Mouse (Mus musculus) megakaryocyte progenitor cell, adult 5-6 weeks (primary cell): ENCODE results near the gene Polr2h. TPM values are rescaled to one million over a fixed set of nuclear protein-coding genes. Genes with fewer than 3 reads are reported as not detected.
"Not testable (repeated sequence)": the region's sequence is repeated elsewhere in the genome, so short reads cannot be mapped to it uniquely, and the experiment has no call there.

Experiments
- ATAC-seq: replicated peaks from 2 replicates; pipeline ENCODE4 v1.8.0; 2016; ENCODE audit warnings: mild to moderate bottlenecking, moderate TSS enrichment, inconsistent platforms; ENCODE audit not compliant: poor library complexity
- total RNA-seq, 2 experiments: library from RNA; stranded (forward) in 1 of 2; stranded (reverse) in 1 of 2; fragments of 157-497, 149-512 nt in 1 of 2; fragments of 200-1000 nt in 1 of 2; gene quantifications; 2 replicates each; pipeline versions ENCODE4 v1.2.3 to v1.2.4; 2015 to 2017

Polr2h gene
- 75.3 and 99.4 TPM in 2 replicates for total RNA-seq (2015)
- total RNA-seq (2017): 75.1 and 78.2 TPM in 2 replicates

DNA sequence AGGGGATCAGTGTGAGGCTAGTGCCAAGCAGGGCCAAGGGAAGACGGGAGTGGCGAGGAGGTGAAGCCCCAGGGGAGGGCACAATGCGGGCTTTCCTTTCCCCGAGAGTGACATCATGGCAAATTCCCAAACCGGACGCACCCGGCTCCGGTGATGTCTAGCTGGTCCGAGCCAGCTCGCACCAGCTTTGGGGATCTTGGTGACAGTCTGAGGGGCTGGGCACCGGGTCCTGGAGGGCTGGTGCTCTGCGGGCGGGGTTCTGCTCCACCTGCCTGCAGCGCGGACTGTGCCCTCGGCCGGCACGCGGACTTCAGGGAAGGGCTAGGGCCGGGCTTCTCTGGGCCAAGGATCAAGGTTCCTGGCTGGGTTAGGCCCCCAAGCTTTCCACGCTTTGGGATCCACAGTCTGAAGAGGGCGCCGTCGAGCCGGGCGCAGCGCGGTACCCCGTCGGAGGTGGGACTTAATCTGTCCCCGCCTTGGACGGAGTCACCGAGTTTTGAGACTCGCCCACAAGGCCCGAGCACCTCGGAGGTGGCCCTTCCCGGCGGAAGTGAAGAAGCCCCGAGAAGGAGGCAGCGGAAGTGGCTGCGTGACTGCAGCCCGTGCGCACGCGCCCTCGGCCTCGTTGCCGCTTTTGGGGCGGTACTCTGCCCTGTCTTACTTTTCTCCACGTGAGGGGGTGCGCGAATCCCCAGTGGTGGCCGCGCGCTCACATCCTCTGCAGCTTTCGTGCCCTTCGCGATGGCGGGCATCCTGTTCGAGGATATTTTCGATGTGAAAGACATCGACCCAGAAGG, at the start of gene Polr2h, which contains the start of gene Clcn2:
Gene Polr2h (plus strand): TSS at position 485 of the 797 bp plus-strand sequence.
Gene Clcn2 (minus strand): TSS at position 566 of the 797 bp plus-strand sequence.
- ATAC-seq: peak; percentile 84

DNA sequence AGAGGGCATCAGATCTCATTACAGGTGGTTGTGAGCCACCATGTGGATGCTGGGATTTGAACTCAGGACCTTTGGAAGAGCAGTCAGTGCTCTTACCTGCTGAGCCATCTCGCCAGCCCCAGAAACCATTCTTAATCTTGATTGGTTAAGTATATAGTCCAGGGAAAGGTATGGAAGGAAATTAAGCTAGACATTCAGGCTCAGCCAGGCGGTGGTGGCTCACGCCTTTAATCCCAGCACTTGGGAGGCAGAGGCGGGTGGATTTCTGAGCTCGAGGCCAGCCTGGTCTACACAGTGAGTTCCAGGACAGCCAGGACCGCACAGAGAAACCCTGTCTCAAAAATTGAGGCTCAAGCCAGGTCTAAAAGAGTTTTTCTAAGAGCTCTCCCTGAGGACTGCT, 49.5 kb upstream of the Polr2h start, which contains the start of gene Eif4g1:
Gene Eif4g1 (plus strand): TSS at position 301 of the 400 bp plus-strand sequence.
- ATAC-seq: not testable (repeated sequence)

DNA sequence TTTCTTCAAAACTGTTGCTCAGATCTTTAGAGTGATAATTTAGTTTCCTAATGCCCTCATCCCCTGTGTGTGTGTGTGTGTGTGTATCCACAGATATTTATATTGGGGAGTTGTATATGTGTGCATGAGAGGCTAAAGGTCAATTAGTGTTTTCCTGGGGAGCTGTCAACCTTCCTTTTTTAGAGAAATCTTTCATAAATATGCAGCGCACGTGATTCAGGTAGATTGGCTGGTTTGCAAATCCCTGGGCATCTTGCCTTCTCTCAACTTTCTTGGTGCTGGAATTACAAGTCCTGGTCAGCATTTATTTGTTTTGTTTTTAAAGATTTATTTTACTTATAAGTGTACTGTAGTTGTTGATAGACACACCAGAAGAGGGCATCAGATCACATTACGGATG, 47.2 kb upstream of the Polr2h start:
- no peak for ATAC-seq

DNA sequence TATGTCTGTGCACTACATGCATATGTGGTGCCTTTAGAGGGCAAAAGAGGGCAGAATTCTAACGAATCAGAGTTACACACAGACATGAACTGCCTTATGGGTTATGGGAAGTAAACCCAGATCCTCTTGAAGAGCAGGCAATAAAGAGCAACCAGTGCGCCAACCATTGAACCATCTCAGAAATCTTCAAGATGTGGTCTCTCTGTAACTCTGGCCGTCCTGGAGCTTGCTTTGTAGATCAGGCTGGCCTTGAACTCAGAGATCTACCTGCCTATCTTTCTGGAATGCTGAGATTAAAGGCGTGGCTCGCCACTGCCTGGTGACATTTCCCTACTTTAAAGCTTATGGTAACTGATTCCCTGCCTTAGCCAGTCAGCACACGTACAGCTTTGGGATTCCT, 45.6 kb upstream of the Polr2h start:
- no peak for ATAC-seq

DNA sequence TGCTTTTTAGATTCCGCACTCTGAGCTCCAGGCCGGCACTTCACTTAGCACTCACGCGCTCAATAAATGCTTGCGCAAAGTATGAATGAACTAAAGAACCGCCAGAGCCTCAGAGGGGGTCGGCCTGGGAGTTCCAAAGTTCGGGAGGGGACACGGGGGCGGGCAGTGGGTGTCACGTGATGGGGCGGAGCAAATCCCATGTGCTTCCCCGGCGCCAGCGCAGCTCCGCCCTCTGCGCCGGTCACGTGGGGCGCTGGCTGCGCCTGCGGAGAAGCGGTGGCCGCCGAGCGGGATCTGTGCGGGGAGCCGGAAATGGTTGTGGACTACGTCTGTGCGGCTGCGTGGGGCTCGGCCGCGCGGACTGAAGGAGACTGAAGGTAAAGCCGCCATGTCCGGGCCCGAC, 45.0 kb upstream of the Polr2h start:
- peak; percentile 72 for ATAC-seq

DNA sequence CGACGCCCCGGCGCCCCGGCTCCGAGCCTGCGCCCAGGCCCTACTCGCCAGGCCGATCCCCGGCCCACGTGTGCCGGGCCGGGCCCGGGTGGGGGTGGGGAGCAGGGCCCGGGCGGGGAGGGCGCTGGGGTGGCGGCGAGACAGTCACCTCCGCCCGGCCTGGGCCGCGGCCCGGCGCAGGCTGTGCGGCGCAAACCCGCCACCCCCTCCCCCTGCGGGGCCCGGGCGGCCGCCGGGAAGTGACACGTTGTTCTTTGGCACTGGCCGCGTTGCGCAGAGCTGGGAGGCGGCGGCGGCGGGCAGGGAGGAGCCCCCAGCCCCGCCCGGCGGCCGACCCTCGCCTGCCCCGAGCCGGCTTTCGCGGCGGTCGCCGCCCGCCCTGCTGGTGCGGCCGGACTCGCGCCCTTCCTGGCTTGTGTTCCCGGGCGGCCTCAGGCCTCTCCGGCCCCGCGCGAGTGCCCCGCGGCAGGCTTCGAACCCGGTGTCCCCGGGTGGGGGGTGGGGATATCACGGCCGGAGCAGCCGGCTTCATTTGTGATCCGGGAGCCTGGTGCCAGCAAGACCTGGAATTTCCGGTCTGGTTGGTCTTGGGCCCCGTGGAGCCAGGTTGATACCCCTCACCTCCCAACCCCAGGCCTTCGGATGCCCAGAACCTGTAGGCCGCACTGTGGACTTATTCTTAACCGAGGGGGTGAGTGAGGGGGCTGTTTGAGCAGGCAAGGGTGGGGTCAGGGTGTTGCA, 44.3 kb upstream of the Polr2h start:
- ATAC-seq: peak; percentile 12

DNA sequence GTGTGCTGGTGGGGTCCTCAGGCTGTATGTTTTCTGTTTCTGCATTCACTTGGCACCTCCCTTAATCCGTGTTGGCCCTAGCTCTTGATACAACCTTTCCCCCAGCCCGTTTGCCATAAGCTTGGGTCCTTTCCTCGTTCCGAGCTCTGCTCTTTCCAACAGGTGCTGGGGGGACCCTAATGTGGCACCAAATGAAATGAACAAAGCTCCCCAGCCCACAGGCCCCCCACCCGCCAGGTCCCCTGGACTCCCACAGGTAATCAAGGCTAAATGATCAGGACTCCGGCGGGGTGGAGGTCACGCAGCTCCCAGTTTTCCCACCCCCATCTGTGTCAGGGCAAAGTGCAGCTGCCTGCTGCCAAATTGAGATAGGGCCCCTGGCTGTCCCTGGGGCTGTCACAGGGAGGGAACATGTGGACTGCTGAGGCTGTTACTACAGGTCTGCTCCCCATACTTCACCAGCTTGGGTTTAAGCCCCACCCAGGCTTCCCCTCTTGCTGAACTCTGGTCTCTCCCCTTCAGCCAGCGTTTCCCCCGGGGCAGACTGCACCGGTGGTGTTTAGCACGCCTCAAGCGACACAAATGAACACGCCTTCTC, 43.7 kb upstream of the Polr2h start:
- ATAC-seq: peak; percentile 49

DNA sequence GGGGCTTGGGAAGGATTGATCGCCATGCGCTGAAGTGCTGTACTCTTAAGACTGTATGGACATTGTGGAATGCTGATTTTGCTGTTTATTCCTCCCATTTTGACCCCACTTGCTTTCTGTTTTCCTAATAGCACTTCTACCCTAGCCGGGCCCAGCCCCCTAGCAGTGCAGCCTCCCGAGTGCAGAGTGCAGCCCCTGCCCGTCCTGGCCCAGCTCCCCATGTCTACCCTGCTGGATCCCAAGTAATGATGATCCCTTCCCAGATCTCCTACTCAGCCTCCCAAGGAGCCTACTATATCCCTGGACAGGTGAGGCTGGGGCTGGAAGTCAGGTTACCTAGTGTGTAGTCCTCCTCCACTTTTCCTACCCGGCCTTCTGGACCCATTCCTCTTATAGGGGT, 42.3 kb upstream of the Polr2h start:
- no peak for ATAC-seq

DNA sequence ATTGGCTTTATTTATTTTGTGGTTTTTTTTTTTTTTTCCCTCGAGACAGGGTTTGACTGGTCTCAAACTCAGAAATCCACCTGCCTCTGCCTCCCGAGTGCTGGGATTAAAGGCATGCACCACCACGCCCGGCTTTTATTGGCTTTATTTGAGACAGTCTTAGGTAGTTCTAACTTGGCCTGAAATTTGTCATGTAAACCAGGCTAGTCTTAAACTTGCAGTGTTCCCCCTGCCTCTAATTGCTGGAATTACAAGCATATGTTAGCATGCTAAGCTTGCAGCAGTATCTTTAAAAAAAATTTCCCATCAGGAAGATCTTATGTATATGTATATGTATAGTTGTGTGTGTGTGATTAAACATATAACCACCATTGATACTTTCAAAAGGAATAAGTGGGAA, 40.8 kb upstream of the Polr2h start:
- no peak for ATAC-seq

DNA sequence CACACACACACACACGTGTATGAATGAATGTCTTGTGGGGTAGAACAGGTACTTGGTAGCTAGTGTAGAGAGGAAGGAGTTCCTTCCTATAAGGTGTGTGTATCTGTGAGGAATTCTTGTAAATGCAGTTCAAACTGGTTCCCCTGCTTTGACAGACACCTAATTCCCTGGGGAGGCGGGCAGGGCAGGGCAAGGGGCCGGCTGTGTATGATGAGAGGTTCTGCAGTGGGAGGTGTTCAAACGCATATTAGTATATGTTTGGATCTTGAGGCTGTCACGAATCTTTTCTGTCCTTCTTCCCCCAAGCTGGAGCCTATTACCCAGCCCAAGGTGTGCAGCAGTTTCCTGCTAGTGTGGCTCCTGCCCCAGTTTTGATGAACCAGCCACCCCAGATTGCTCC, 40.1 kb upstream of the Polr2h start:
- ATAC-seq: no peak

DNA sequence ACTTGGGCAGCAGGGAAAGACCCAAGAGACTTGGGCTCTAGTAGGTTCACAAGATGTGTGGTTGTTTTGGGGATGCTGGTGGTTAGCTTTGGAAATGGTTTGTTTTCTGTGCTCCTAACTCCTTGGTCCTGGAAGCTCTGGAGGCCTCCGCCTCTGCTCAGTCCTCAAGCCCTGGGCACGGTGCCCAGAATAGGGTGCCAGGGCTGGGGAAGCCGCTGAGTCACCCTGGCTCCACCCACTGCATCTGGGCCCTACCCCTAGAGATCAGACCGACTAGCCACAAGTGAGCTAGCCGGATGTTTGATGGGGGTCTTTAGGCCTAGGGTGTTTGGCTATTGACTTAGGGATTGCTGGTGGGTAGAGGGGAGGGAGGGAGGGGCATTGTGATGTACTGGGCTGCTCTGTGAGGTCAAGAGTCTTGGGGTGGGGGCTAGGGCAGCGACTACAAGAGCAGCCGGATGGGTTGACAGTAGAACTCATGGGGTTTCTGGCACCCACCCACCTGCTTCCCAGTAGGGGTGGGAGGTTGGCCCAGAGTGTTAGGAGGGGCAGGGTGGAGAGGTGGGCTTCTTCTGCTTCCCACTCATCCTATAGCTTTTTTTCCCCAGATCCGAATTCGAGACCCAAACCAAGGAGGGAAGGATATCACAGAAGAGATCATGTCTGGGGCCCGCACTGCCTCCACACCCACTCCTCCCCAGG, 39.3 kb upstream of the Polr2h start:
- ATAC-seq: peak; percentile 90

DNA sequence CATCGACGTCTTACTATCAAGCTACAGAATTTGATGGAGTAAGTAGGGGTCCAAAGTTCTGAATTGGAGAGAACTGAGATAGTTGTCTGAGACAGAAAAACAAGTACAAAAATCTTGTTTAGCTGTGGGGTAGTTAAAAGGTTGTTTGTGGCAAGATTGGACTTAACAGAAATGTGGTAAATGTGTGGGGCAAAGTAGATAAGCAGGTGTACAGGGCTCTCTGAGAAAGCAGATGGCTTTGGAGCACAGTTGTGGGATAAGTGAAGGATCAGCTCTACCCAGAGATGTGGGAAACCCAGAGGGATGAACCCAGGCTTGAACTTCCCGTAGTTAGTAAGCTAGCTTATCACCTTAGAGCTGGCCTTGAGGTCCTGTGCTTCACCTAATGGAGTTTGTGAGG, 26.7 kb upstream of the Polr2h start:
- peak; percentile 32 for ATAC-seq

DNA sequence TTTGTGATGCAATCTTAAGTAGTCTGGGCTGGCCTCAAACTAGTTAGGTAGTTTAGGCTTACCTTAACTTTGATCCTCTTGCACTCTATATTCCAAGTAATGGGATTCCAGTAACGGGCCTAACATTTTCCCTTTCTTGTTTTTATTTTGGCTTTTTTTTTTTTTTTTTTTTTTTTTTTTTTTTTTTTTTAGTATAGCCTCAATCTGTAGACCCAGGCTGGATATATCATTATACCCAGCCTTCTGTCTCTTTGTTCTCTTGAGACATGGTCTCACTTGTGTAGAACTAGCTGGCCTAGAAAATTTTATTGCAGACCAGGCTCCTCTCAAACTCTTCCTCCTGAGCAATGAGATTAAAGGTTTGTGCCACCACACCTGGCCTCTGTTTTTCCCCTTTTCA, 25.8 kb upstream of the Polr2h start:
- no peak for ATAC-seq

DNA sequence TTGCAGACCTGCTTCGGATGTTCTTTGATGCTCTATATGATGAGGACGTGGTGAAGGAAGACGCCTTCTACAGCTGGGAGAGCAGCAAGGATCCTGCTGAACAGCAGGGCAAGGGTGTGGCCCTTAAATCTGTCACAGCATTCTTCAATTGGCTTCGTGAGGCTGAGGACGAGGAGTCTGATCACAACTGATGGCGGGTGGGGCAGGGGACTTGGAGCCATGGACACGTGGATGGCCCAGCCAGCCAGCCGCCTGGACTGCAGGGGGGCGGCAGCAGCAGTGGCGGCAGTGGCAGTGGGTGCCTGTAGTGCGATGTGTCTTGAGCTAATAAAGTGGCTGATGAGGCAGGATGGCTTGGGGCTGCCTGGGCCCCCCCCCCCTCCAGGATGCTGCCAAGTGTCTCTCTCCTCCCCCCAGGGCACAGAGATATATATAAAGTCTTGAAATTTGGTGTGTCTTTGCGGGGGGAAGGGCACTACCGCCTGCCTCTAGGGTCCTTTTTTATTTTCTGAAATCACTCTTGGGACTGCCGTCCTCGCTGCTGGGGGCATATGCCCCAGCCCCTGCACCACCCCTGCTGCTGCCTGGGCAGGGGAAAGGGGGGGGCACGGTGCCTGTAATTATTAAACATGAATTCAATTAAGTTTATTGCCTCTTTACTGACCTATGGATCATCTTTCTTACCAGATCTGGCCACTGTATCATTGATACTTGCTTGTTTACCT, 25.1 kb upstream of the Polr2h start:
- no peak for ATAC-seq

DNA sequence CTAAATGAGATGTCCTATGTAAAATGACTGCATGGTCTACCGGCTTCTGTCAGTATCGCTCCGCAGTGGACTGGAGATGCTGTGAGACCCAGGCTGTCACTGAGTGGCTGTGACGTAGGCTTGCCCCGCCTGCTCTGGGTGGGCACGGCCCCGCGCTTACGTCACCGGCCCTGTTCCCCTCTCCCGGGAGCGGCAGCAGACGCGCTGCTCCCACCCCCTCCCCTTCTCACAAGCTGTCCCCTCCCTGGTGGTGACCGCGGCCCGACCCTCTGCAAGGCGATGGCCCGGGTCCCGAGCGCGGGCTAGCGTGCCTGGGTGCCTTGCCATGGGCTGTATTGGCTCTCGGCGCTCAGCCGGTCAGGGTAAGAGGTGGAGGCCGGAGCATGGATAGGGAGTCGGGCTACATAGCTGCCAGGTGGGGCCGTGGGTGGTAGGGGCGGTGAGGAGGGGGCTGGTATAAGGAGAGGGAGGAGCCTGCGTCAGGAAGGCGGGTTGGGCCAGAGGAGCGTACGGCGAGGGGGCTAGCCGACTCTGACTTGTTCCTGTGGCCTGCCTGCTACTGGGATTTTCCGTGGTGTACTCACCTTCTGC, 24.3 kb upstream of the Polr2h start, which contains the start of gene Fam131a:
Gene Fam131a (plus strand): TSS at position 131 of the 591 bp plus-strand sequence.
- peak; percentile 82 for ATAC-seq

DNA sequence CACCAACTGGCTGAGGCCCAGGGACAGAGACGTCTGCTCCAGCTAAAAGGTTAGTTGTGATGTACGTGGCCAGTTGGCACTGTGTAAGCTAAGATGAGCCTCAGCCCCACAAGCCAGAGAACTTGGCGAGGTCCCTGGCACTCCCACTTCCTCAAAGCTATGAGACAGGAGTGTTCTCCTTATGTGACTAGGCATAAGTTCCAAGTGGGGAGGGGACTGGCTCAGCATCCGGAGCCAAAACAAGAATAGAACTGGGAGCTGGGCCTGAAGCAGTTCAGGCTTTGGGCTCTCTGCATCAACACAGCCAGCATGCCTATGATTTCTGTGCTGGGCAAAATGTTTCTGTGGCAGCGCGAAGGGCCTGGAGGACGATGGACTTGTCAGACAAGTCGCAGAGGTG, 22.7 kb upstream of the Polr2h start:
- ATAC-seq: peak; percentile 28; the same call in 1 of the 2 replicates

DNA sequence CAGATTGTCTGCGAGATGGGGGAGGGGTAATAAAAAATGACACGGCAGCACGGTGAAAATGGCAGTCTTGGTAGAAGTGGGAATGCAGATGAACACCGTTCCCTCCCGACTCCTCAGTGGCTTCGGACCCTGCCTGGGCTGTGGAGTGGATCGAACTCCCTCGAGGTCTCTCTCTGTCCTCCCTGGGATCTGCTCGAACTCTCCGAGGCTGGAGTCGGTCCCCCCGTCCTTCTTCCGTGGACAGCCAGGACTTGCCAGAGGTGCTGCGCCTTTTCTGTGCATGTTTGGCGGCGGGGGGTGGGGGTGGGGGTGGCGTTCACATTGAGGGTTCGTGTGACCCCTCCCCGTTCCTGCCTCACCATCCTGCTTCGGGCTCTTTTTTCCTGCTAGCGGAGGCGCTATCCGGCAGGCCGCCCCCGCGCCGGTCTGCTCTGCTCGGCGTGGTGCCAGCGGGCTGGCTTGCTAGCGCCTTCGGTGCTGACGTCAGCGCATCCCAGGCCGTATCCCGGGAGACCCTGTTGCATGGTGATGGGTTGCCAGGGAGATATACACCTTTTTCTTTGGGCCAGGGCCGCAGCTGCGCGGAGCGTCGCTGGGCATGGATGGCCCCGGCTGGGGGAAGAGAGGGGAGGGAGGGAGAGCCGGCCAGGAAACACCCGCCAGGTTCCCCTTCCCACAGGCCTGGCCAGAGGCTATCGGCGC, 21.7 kb upstream of the Polr2h start:
- ATAC-seq: no peak

DNA sequence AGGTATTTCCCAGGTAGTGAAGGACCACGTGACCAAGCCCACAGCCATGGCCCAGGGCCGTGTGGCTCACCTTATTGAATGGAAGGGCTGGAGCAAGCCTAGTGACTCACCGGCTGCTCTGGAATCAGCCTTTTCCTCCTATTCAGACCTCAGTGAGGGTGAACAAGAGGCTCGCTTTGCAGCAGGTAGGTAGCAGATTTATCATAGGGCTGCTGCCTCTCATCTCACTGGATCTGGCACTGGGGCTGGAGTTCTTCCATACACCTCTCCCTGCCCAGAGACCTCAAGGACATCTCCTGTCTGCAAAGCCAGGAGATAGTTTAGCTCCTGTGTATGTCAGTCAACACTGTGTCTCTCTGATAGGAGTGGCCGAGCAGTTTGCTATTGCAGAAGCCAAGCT, 18.2 kb upstream of the Polr2h start:
- no peak for ATAC-seq

DNA sequence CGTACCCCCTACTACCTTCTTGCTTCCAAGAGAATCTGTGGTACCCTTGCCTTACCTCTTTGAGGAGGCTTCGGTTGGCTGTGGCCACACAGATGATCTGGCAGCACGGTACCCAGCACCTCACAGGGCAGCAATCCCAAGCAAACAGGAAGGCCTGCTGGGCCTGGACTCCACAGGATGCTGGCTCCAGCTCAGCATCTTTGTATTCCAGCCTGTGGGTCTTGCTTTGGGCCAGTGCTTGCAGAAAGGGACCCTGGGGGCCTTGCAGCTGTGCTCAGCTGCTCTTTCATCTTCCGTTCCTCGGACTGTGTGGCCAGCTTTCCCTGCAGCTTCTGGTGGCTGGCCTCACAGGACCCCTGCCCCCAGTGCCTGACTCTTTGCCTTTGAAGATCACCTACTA, 17.4 kb upstream of the Polr2h start:
- ATAC-seq: no peak
